Mouse (Mus musculus): Measurements from ENCODE around the gene Ap2s1.

Ap2s1 gene

DNA sequence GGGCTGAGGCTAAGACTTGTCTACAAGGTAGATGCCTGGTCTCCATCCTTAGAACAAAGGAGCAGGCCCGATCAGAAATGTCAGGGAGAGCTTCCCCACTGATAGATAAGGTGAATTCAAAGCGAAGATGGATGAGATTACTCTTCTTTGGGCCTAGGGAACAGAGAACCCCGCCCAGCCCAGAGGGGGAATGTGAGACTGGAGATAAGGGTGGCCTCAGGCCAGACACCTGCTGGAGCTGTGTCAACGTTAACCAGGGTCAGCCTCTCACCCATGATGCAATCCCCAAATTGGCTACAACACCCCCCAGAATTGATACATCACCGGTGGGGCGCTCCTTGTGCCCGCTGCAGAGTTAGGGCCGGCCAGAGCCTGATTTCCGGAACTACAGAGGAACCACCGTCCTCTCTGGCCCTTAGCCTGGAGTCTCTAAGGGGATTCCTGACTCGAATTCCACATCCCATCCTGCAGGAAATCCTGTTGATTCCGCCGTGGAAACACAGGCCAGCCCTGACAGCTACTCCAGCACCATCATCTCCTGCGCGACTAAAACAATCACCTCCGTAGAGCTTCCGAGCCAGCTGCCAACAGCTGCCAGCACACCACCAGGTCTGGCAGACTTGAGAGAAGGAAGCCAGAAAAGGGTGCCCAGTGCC is 17.3 kb downstream of the Ap2s1 start:
- DNase-seq = no peak

DNA sequence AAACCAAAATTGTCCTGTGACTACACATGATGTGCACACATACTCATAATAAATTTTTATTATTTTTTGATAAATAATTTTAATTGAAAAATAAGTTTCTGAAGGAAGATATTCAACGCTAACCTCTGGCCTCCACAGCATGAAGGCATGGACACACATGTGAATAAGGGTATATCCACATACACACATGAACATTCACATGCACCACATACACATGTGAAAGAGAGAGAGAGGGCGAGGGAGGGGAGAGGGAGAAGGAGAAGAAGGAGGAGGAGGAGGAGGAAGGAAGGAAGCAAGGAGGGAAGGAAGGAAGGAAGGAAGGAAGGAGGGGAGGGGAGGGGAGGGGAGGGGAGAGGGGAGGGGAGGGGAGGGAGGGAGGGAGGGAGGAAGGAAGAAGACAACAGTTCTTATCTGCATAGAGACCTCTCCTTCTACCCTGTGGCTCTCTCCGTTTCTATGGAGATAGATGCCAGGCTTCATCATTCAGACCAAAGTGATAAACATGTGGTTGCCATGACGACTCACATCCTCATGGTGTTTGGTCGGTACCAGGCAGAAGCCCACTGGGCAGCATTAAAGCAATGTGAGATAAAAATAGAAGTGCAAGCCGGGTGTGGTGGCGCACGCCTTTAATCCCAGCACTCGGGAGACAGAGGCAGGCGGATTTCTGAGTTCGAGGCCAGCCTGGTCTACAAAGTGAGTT is 20.8 kb downstream of the Ap2s1 start:
- no peak for DNase-seq

DNA sequence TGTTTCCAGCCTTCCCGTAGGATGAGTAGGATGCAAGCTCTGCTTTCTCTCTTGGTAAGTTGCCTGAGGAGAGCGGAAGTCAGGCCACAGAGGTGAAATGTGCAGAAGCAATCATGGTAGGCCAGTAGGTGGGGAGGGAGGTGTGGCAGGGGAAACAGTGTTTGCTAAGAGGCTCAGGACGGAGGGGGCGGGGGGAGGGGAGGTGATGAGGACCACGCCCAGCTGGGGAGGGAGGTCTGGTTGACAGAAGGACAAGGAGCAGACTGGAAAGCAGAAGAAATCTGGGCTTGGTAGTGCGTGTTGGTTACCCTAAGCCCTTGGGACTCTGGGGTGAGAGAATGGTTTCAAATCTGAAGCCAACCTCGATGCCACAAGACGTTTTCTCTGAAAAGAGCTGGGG is 22.1 kb downstream of the Ap2s1 start:
- no peak for DNase-seq

DNA sequence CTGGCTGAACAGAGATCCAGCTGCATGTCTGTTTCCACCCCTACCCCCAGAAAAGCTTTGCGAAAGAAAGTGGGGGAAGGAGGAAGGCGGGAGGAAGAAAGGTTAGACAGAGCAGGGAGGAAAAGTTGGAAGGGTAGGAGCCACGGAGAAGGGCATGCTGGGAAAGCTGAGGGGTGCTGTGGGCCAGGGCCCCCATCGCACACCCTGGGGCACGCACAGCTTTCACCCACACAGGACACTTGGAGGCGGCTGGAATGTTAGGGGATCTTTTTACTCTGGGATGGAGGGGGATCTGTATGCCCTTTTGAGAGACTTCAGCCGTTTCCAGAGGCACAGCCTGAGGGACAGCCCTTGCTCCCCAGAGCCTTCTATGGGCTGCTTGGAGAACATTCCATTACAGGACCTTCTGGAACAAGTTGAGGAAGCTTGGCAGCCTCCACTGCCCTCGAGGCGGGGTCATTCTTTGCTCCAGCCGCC is 22.8 kb downstream of the Ap2s1 start:
- DNase-seq = no peak

DNA sequence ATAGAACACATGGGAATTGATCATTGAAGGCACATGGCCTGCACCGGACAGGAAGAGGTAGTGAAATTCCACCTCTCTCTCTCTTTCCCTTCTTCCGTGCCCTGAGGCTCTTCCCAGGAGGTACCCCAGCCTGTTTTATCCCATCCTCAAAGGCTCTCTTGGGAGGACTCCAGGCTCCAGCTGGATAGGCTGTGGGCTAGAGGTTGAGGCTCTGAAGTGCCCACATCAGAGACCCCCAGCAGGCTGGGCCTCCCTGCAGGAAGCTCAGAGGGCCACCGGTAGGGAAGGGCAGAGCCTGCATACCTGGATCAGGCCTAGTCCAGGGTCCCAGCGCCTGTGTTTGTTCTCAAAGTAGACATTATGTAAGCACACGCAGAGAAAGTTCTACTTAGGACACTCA is 23.4 kb downstream of the Ap2s1 start:
- DNase-seq = no peak

DNA sequence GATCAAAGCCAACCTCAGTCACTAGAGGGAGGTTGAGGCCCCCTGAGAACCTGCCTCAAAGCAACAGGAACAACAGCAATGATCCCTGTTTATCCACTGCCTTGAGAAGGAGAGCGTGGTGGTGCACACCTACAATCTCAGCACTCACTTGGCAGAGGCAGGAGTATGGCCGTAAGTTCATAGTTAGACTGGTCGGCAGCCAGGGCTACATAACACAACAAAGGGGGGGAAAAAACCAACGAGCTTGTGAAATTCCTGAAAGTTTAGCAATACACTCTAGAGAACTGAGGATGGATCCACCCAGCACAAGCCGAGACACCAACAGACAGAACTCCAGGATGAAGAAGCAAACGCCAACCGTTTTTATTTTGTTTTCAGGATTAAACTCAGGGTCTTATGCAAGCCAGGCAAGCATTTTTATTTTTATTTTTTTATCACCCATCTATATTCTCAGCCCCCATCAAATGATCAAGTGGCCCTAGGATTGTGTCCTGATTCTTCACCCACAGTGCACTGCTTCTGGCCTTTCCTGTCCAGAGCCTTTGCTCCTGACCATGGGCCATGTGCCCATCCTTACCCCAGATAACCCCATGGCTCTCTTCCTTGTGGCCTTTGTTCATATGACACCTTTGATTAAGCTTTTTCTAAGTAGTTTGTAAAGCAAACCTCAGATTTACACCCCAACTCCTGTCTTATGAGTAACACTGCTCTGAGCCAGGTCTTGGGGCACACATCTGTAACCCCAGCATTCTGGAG is 25.4 kb downstream of the Ap2s1 start:
- DNase-seq = no peak

DNA sequence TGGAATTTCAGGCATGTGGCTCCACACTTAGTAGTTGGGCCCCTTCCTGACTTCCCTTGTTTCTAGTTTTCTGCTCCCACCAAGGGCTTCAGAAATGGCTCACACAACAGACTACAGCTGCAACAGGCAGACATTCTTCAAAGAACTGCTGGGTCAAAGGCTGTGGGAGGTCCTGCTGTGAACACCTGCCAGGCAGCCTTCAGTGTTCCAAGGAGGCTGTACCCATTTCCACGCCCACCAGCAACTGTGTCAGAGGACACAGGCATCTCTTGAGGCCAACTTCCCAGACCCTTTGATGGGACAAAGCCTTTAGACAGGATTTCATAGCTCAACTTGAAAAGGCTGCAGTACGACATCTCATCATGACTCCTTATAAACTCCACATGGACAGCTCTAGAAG is 28.2 kb downstream of the Ap2s1 start:
- no peak for DNase-seq

DNA sequence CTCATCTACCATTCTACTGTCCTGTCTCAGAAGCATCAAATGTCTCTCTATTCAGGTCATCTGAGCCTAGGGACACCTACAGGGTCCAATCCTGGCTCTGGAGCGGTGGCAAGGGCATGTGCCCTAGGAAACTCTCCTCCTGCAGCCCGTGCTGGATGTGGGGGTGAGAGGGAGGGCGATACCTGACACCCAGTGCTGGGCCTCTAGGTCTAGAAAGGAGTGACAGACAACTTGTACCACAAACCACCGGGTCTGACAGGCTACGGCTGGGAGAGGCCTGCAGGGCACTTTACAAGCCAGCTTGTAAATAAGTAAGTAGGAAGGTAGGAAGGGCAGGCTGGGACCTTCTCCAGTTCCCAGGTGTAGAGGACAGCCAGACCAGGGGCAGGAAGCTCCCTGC is 37.7 kb downstream of the Ap2s1 start:
- DNase-seq = no peak

DNA sequence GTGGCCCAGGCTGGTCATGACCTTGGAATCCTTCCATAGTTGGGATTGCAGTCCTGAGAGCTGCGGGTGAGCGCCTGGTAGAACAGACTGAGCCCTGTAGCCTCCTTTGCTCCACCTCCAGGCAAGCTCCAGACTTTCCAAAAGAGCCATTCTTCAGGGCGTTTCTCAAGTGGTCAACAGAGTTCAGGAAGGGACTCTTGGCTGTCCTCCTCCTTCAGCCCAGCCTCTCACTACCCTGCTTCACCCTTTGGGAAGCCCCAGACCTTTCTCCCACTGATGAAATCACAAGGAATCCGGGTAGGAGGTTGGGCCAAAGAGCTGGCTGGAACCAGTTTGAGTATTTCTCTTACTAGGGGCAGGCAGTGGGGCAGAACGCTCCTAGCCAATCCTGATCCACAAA is 41.9 kb downstream of the Ap2s1 start:
- DNase-seq = no peak

DNA sequence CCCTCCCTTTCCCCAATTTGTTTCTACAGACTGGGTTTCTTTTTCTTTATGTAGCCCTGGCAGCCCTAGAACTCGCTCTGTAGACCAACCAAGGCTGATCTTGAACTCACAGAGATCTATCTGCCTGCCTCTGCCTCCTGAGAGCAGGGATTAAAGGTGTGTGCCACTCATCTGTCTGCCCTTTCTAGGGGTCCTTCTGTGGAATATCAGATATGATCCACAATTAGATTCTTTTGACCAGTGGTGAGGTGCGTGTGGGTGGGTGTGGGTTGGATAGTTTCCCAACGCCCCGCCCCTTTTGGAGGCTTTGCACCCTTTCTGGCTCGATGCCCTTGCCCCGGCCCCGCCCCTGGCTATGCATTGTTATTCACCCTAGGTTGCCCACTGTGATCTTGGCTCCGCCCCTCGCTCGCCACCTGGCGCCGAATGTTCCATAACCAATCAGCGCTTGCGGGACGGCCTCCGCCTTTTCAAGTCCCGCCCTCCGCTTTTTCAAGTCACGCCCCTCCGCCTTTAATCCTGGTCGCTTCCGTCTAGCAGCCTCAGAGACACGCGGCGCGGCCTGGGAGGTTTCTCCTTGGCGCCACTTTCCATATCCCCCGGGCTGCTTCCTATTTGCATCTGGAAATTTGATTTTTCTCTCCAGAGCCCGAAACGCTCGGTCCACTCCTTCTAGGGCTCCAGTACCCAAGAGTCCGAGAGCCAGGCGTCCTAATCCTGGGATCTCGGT is 42.8 kb downstream of the Ap2s1 start, which contains the start of gene Slc1a5:
Gene Slc1a5, plus strand, starts transcription at position 516 of the 730 bp plus-strand sequence.
- DNase-seq = peak; percentile 50

DNA sequence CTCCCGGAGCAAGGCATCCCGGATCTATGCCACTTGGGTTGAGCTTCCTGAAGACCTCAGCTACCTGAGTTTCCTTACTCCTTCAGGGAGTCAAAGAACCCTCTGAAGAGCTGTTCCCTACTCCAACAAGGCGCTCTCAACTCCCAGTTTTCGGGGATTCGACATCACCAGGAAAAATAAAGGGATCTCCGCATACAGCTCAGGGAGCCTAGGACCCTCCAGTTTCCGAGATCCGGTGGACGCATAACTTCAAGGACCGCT is 43.3 kb downstream of the Ap2s1 start:
- no peak for DNase-seq

DNA sequence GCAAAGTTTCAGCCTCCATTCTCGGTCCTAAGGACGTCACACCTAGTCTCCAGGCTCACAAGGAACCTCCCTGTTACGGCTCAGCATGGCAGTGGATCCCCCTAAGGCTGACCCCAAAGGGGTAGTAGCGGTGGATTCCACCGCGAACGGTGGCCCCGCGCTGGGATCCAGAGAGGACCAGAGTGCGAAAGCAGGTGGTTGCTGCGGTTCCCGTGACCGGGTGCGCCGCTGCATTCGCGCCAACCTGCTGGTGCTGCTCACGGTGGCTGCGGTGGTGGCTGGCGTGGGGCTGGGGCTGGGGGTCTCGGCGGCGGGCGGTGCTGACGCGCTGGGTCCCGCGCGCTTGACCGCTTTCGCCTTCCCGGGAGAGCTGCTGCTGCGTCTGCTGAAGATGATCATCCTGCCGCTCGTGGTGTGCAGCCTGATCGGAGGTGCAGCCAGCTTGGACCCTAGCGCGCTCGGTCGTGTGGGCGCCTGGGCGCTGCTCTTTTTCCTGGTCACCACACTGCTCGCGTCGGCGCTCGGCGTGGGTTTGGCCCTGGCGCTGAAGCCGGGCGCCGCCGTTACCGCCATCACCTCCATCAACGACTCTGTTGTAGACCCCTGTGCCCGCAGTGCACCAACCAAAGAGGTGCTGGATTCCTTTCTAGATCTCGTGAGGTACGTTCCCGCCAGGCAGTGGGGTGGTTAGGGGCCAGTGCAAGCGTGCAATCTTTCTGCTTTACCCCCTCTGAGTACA is 43.8 kb downstream of the Ap2s1 start:
- DNase-seq = peak; percentile 23

DNA sequence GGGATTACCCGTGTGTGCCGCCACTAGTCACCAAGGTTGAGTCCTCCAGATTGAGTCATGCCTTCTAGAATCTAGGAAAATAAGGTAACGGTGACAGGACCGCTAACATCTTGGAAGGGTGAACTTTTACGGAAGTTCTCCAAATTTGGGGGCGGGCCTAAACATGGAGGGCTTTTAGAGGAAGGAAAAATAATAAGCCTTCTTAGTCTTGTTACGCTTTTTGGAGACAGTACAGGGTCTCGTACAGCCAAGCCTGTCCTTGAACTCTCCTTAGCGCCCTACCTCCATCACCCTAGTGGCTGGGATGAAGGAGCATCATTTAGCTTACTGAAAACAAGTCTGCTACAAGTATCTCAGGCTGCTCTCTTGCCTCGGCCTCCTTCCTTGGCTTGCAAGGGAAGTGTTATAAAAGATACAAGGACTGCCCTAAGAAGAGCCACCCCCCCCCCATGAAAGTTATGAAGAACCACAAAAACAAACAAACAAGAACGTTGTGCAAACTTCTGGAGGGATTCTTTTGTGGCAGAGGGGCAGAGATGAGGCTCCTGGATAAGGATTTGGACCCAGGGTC is 44.4 kb downstream of the Ap2s1 start:
- no peak for DNase-seq

DNA sequence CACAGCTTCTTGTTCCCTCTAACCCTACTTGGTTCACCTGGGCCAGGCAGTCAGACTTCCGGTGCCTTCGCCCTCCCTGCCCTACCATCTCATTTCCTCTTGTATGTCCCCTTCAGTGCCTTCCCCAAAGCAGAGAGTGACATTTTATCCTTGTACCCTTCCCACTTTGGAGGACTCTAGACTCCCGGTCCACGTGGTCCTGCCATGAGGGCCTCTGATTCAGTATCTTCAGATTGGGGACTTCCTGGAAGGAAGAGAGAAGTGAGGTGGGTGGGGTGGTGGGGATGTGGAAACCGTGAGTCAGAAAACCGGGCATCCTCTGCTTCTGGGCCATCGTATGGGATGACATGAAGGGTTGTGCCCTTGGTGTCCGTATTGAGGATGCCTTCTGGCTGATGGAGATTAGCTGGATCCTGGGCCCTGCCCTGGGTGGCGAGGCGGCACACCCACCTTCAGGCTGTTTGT is 45.0 kb downstream of the Ap2s1 start:
- DNase-seq = no peak

DNA sequence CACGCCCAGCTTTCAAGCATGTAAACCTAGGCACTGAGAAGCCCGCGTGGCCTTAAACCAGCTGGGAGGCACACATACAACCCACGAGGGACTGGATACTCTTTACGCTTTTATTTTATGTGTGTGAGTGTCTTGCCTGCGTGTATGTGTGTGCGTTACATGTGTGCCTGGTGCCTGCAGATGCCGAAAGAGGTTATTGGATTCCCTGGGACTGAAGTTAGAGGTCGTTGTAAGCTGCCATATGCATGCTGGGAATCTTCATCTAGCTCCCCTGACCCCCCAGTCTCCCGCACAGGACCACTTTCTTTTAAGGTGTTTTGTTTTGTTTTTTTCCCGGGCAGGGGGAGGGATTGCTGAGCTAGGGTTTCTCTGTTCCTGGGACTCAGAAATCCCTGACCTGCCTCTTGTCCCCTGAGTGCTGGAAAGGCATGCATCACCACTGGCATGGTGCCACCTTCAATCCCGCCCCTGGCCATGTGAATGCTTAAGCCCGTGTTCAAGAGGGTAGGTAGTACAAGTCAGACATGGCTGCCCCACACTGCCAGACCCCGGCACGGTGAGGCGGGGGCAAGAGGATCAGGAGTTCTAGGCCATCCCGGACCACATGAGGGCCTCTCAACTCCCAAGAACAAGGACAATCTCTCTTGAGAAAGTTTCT is 45.7 kb downstream of the Ap2s1 start:
- no peak for DNase-seq

DNA sequence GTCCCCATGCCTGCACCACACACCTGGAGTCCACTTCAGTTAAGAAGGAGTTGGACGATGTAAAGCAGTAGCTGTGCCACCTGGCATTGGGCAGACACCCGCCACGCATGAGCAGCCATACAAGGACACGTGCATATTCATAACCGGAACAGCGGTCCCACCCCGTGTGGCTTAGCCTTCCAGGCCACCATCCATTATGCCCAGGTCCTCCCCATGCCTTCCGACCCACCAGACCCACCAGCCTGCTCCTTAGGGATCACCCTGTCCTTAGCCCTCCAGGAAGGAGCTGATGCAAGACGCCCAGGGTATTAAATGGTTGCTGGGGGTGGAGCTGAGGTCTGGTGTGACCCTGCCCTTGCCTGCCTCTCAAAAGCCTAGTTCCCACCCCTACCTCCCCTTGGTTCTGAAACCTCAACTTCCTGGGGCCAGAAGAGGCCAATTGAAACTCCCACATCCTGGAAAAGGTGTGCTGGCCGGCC is 46.3 kb downstream of the Ap2s1 start:
- no peak for DNase-seq

DNA sequence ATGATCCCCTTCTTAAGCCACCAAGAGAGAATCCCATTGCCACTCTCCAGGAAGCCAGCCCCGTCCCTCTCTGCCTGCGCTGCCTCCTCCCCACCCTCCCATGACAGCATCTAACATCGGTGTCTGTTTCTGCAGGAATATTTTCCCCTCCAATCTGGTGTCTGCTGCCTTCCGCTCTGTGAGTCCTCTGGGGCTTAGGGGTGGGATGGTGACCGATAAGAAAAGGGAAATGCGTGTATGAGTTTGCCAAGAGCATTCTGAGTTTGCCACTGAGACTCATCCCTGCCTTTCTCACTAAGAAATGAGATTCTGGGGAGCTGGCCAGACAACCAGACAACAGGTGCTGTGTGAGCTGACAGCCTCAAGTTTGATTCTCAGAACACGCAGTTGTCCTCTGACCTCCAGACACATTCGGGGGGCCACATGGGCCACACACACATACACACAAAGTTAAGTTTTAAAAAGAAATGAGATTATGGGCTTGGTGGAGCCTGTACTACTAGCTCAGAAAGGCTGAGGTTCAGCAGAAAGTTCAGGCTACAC is 47.4 kb downstream of the Ap2s1 start:
- DNase-seq = no peak

DNA sequence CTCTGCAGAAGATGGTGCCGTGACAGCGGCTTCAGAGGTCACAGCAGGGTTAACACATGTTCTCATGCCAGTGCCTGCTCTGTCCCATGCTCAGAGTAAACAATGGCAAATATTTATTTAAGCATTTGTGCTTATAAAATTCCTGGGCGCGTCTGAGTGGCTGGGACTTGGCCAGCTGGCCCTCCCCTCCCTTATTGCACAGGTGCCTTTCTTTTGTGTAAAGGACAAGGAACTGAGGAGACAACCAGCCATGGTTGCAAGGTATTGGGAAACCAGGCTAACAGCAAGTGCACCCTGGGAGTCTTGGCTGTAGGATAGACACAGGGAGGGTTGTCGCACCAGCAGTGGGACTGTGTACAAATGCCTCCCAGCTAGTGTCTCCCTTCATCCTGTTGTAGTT is 54.1 kb downstream of the Ap2s1 start:
- no peak for DNase-seq

DNA sequence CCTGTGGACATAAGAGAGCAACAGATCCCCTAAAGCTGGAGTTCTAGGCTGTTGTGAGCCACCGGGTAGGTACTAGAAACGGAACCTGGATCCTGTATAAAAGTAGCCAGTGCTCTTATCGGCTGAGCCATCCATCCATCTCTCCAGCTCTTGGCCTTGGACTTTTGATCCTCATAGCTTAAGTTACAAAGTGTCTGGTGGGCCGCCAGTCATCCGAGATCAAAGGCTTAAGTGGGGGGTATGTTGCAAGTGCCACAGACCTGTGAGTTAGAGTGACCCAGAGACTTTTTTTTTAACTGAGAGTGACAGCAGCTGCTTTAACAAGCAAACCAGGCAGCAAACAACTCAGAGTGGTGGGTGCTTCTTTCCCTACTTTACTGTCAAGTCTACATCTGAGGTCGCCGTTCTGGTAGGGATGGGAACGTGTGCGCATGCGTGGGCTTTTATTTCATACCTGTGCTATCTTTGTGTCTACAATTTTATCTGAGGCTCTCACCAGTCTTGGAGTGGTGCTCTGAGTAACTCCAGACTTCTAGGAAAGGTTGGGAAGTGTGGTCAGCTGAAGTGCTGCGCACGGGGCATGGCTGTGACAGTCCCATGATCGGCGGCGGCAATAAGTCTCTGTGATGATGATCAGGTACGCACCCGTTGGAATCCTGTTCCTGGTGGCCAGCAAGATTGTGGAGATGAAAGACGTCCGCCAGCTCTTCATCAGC is 55.0 kb downstream of the Ap2s1 start:
- DNase-seq = no peak

DNA sequence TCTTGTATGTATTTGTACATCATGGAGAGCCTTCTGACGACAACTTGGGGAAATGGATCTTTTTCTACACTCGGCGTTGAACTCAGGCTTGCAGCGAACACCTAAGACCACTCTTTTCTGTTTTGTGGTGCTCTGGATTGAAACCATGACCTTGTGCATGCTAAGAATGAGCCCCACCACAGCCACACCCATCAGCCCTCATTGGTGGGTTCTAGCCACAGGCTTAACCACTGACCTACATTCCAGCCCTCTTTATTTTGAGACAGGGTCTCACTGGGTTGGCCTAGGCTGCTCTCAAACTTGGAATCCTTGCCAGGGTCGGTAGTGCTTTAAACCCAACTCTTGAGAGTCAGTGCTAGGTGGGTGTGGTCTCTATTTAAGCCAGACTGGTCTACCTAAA is 56.7 kb downstream of the Ap2s1 start:
- no peak for DNase-seq

All from right cerebral cortex, postnatal 25 days (tissue).